Mouse (Mus musculus) Patski (cell line): ENCODE results near the gene Tmem51. TPM values are rescaled to one million over a fixed set of nuclear protein-coding genes. Genes with fewer than 3 reads are reported as not detected.
A peak's percentile ranks its signal among the peaks of the same experiment; 100 is the strongest.
"Not testable (repeated sequence)": the region's sequence is repeated elsewhere in the genome, so short reads cannot be mapped to it uniquely, and the experiment has no call there.

ENCODE experiments used
- ATAC-seq: fragments of 100-300 bp; one replicate; pipeline ENCODE4 v1.8.0; 2021
- CTCF ChIA-PET: fragments of 350-600 bp; sonication (Branson Sonifier 250); formaldehyde crosslinking; loops from one replicate; lab custom pipeline; 2022; ENCODE audit warnings: inconsistent platforms; lab: Charles Lee
- POLR2A ChIA-PET: fragments of 350-600 bp; sonication (Branson Sonifier 250); formaldehyde crosslinking; loops from one replicate; lab custom pipeline; 2022; ENCODE audit warnings: antibody characterized with exemption, inconsistent platforms; lab: Charles Lee
- DNase-seq: peaks from one replicate; pipeline ENCODE4 v3.0.0-alpha.2; 2011; ENCODE audit warnings: low read depth, low spot score
- H3K27me3 ChIP-seq: fragments of 371-371 bp; one replicate; pipeline ENCODE4 v1.5.1; 2021
- CTCF ChIP-seq: fragments of 100-300 bp; IDR thresholded peaks from one replicate; pipeline ENCODE4 v1.5.1; 2021
- in situ Hi-C: fragments of 300-500 bp; cut with MboI; formaldehyde crosslinking; loops from 3 replicates; pipeline ENCODE4 v1.11.1; 2018; ENCODE audit warnings: low pct_unique_long_range_greater_than_20kb, mixed read lengths
- polyA plus RNA-seq: library from polyadenylated mRNA; unstranded; gene quantifications from one replicate; pipeline ENCODE4 v1.2.3, GENCODE M21; 2021

Gene Tmem51
- polyA plus RNA-seq, 1 experiment from 2014 or later: 10.3 TPM

DNA sequence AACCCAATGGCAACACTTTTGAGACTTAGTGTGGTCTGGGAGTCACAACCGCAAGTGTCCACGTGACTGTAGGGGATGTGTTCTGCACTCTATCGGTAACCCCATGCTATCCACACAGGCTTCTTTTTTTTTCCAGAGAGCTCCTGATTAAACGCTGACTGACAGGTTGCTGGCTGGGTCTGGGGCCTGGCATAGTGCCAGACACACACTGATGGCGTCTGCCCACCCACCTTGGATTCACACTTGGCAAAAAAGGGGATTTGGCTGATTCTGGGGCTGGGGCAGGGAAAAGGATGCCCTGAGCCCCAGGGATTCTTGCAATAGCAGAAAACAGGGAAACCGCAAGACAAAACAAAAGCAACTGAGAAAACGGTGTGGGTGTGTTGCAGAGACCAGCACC, 88.0 kb downstream of the Tmem51 start:
- H3K27me3 ChIP-seq: no peaks in the 10 kb centered on the region
- in situ Hi-C loops: loop anchor here (10.0 to 25.0 kb wide), 2 partner anchors 61 to 1016 kb away; no protein-coding TSS in a partner anchor
- TF ChIP-seq CTCF: no peak
- POLR2A ChIA-PET: no interaction called here
- CTCF ChIA-PET: interaction anchor here (3.1 kb wide), 1 partner anchor 20 kb away, joined by 9 read pairs; no protein-coding TSS in a partner anchor
- ATAC-seq (no peak), DNase-seq (no peak)

DNA sequence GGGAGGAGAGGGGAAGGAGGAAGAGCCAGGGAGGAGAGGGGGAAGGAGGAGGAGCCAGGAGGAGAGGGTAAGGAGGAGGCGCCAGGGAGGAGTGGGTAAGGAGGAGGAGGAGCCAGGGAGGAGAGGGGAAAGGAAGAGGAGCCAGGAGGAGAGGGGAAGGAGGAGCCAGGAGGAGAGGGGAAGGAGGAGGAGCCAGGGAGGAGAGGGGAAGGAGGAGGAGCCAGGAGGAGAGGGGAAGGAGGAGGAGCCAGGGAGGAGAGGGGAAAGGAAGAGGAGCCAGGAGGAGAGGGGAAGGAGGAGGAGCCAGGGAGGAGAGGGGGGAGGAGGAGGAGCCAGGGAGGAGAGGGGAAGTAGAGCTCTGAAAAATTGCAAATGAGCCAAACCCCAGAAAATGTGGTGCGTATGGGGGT, 90.0 kb downstream of the Tmem51 start:
- POLR2A ChIA-PET, ATAC-seq, DNase-seq, H3K27me3 ChIP-seq, CTCF ChIA-PET: not testable (repeated sequence)
- in situ Hi-C loops: loop anchor here (10.0 to 25.0 kb wide), 2 partner anchors 59 to 1018 kb away; no protein-coding TSS in a partner anchor

DNA sequence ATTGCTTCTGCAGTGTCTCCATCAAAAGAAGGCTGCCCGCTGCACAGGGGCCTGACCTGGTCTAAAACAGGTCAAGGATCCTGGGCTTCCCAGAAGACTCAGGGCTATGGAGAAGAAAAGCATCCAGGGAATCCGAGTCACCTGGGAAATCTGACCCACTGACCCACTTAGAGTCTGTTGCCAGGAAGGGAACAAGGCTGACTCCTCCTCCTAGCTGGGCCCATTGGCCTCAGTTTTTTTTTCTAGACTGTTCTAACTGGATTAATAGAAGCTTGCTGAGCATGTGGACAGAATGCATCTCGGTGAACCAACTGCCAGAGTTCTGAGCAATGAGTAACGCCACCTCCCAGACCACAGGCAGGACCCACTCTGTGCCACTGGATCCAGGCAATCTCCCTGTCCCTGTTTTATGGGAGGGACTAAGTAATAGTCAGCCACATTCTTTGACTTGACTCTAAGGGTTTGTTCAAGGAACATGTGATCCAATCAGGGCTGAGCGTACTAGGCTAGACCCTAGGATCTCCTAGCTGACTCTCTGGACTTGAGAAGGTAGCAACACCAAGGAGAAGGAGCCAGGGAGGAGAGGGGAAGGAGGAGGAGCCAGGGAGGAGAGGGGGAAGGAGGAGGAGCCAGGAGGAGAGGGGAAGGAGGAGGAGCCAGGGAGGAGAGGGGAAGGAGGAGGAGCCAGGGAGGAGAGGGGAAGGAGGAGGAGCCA, 90.6 kb downstream of the Tmem51 start:
- POLR2A ChIA-PET: interaction anchor here (0.6 kb wide), 1 partner anchor 685 kb away, joined by 6 read pairs; no protein-coding TSS in a partner anchor
- no peak for TF ChIP-seq CTCF
- in situ Hi-C loops: loop anchor here (10.0 to 25.0 kb wide), 2 partner anchors 59 to 1019 kb away; no protein-coding TSS in a partner anchor
- DNase-seq (no peak), ATAC-seq (peak; percentile 31)
- CTCF ChIA-PET: interaction anchor here (1.1 kb wide), 1 partner anchor 13 kb away, joined by 3 read pairs; no protein-coding TSS in a partner anchor
- H3K27me3 ChIP-seq: no peaks in the 10 kb centered on the region

DNA sequence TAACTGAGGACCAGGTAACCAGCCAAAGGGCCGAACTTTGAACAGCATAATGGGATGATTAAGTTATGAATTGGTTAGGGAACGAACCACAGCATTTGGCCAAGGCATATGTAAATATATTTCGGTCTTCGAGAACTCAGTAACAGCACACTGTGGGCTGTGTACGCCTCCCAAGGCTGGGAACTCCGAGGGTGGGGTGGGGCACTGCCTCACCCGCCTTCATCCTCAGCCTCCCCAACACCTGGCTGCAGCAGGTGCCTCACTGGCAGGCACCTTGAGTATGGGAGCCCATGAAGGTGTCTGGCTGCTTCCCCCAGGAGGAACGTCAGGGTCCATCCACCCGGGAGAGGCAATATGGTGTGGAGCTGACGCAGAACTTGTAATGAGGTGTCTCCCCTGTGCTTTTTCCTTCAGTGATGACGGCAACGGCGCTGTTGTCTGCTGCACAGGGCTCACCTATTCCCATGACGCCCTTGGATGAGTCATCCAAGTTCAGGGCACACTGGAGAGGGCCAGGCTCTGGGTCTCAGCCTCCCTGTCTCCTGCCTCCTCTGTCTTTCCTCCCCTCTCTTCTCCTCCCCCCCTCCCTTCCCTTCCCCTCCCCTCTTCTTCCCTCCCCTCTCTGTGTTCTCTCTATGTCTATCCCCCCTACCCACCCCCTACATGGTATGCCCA, 91.4 kb downstream of the Tmem51 start:
- CTCF ChIA-PET: interaction anchor here (1.1 kb wide), 1 partner anchor 14 kb away, joined by 3 read pairs; no protein-coding TSS in a partner anchor
- TF ChIP-seq CTCF: no peak
- ATAC-seq: no peak

DNA sequence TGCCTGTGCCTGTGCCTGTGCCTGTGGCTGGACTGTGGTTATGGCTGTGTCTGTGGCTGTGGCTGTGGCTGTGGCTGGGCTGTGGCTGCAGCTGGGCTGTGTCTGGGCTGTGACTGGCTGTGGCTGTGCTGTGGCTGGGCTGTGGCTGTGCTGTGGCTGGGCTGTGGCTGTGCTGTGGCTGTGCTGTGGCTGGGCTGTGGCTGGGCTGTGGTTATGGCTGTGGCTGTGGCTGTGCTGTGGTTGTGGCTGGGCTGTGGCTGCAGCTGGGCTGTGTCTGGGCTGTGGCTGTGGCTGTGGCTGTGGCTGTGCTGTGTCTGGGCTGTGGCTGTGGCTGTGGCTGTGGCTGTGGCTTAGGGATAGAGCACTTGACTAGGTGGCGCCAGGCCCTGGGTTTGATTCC, 95.9 kb downstream of the Tmem51 start:
- no peak for DNase-seq
- TF ChIP-seq CTCF: no peak
- H3K27me3 ChIP-seq: no peaks in the 10 kb centered on the region
- ATAC-seq: no peak
- ChIA-PET CTCF (no interaction called here), POLR2A (no interaction called here)
- in situ Hi-C loops: loop anchor here (25.0 kb wide), 1 partner anchor 1024 kb away; no protein-coding TSS in a partner anchor

More for the DNA sequence above, 91.4 kb downstream of the Tmem51 start:
- in situ Hi-C loops: loop anchor here (10.0 to 25.0 kb wide), 2 partner anchors 58 to 1020 kb away; no protein-coding TSS in a partner anchor
- no peaks in the 10 kb centered on the region for H3K27me3 ChIP-seq
- DNase-seq: no peak
- POLR2A ChIA-PET: no interaction called here

DNA sequence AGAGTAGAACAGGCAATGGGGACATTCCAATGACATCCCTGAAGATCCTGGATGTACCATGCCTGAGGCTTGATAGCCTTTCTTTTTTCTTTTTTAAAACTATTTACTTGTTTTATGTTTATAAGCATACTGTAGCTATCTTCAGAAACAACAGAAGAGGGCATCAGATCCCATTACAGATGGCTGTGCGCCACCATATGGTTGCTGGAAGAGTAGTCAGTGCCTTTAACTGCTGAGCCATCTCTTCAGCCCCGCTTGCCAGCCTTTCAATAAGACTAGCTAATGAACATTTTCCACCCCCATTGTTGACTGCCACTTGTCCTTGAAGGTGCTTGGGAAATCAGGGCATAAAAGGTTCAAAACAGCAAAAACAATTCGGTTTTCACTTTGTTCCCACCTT, 100.4 kb downstream of the Tmem51 start:
- POLR2A ChIA-PET: no interaction called here
- CTCF ChIA-PET: interaction anchor here (1.3 to 1.7 kb wide), 2 partner anchors 22 to 114 kb away, joined by 4 to 5 read pairs; no protein-coding TSS in a partner anchor
- no peak for TF ChIP-seq CTCF

DNA sequence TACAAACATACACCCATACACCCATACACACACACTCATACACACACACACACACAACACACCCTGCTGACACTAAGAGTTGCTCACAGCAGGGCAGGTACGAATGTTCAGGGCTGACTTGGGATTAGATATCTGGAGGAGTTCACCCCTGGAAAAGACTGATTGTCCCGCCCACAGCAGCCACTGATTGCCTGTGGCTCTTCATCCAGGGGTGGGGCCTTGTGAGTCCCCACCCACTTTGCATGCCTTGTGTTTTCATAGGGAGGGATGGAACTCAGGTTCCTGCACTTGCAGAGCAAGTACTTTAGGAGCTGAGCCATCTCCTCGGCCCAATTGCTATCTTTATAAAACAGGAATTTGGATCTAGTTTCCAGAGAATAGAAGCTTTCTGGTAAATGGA, 102.6 kb downstream of the Tmem51 start:
- in situ Hi-C loops: loop anchor here (25.0 kb wide), 1 partner anchor 1031 kb away; no protein-coding TSS in a partner anchor
- ATAC-seq (no peak), DNase-seq (no peak)
- H3K27me3 ChIP-seq: no peaks in the 10 kb centered on the region
- ChIA-PET POLR2A (no interaction called here), CTCF (no interaction called here)
- TF ChIP-seq CTCF: no peak

More for the DNA sequence above, 100.4 kb downstream of the Tmem51 start:
- DNase-seq (no peak), ATAC-seq (no peak)
- H3K27me3 ChIP-seq: no peaks in the 10 kb centered on the region
- in situ Hi-C loops: loop anchor here (25.0 kb wide), 1 partner anchor 1029 kb away; no protein-coding TSS in a partner anchor

Other genes starting within 250 kb of the Tmem51 start
- not detected for gene Ctrc, start 237.9 kb downstream of the Tmem51 start, polyA plus RNA-seq
- gene Efhd2, start 209.4 kb downstream of the Tmem51 start, polyA plus RNA-seq: 54.6 TPM
- 0.41 TPM for gene Fhad1, start 69.2 kb downstream of the Tmem51 start, polyA plus RNA-seq
- gene Kazn, start 155.1 kb upstream of the Tmem51 start, polyA plus RNA-seq: 6.1 TPM